In the genomic region with DNA sequence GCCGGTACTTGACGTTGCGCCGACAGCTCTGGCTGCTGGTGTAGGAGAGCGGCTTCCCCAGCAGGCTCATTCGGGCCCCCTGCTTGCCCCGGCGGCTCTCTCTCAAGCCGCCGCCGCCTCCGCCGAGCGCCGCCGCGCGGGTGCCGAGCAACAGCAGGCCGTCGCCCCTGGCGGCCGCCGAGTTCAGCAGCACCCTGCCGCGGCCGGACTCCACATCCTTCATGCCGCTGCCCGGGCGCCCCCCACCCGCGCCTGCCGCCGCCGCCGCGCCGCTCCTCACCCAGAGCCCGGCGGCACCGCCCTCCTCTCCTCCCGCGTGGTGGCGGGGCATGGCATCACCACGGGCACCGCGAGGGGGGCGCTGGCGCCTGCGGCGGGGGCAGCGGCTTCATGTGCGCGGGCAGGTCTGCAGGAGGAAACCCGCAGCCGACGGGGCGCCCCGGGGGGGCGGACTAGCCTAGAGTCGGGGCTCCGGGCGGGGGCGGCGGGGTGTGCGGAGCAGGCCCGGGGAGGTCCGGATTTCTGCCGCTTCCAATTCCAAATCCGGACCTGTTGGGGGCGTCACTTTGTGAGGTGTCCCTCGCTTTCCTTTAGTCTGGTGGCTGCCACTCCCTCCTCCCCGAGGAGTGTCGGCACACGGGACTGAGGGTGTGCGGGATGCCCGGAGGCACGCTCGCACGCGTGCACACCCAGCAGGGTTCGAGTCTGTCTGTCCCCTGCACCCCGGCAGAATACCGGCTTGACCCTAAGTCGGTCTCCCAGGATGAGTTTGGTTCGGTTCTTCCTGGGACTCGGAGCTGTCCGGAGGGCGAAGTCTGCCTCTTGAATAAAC, we compare ENCODE assay signal across 8 mouse cellular contexts. TPM values are rescaled to one million over a fixed set of nuclear protein-coding genes. Genes with fewer than 3 reads are reported as not detected.
DNase-seq lines count a peak whose midpoint lies in the region; ATAC-seq lines count a peak whose summit lies in the region.

A gene (minus strand): TSS at position 692 of the 832 bp plus-strand sequence.

- H3K36me3 ChIP-seq in embryonic facial prominence, embryonic 14.5 days (ENCODE audit: control insufficient read depth, insufficient read depth, low read length) = no peaks in the 10 kb centered on the region
- H3K36me3 ChIP-seq in heart, embryonic 12.5 days = no peaks in the 10 kb centered on the region
- H3K36me3 ChIP-seq in liver, embryonic 15.5 days (replicated peaks) = no peaks in the 10 kb centered on the region
- no peaks in the 10 kb centered on the region for H3K36me3 ChIP-seq in neural tube, embryonic 15.5 days

- H3K27ac ChIP-seq in embryonic facial prominence, embryonic 14.5 days (replicated peaks; ENCODE audit: low read depth, low read length) = peak within 1 kb of the TSS; percentile 58; the same call in 1 of the 2 replicates
- H3K27ac ChIP-seq in heart, embryonic 12.5 days (ENCODE audit: poor library complexity, severe bottlenecking) = peak within 1 kb of the TSS; percentile 88
- no peak within 1 kb of the TSS for H3K27ac ChIP-seq in liver, embryonic 15.5 days (replicated peaks)
- peak within 1 kb of the TSS; percentile 64 for H3K27ac ChIP-seq in neural tube, embryonic 15.5 days (replicated peaks)

- DNase-seq in heart, adult 11 months = peak; percentile 92
- DNase-seq in heart, adult 8-10 months (ENCODE audit: low spot score) = no peak
- peak; percentile 78 for DNase-seq in embryonic facial prominence, embryonic 14.5 days (ENCODE audit: low spot score)
- DNase-seq in kidney, postnatal 25 days = peak; percentile 11 to 44
- peak; percentile 32 for DNase-seq in testis, postnatal 14 days (ENCODE audit: low spot score)

- peak; percentile 86 for ATAC-seq in embryonic facial prominence, embryonic 14.5 days (ENCODE audit: low read depth)
- peak; percentile 64 for ATAC-seq in heart, embryonic 12.5 days (ENCODE audit: insufficient number of reproducible peaks, low FRiP score)
- ATAC-seq in liver, embryonic 15.5 days (ENCODE audit: insufficient read depth) = peak; percentile 12; the same call in 1 of the 2 replicates
- ATAC-seq in neural tube, embryonic 15.5 days (ENCODE audit: low FRiP score) = peak; percentile 83

- peak within 1 kb of the TSS; percentile 64 for H3K4me3 ChIP-seq in embryonic facial prominence, embryonic 14.5 days (ENCODE audit: low read depth, low read length)
- H3K4me3 ChIP-seq in heart, embryonic 12.5 days = peak within 1 kb of the TSS; percentile 65
- H3K4me3 ChIP-seq in liver, embryonic 15.5 days (replicated peaks) = peak within 1 kb of the TSS; percentile 52
- H3K4me3 ChIP-seq in neural tube, embryonic 15.5 days (replicated peaks) = peak within 1 kb of the TSS; percentile 75

- H3K9ac ChIP-seq in embryonic facial prominence, embryonic 14.5 days (ENCODE audit: low read depth, low read length) = peak within 1 kb of the TSS; percentile 69
- H3K9ac ChIP-seq in heart, embryonic 12.5 days = peak within 1 kb of the TSS; percentile 74
- H3K9ac ChIP-seq in liver, embryonic 15.5 days = no peak within 1 kb of the TSS
- peak within 1 kb of the TSS; percentile 65 for H3K9ac ChIP-seq in neural tube, embryonic 15.5 days (replicated peaks)

- H3K4me1 ChIP-seq in embryonic facial prominence, embryonic 14.5 days (ENCODE audit: control insufficient read depth, insufficient read depth, low read length) = 0 out of 2 replicates have a peak, but pooled peaks cover 4% of the 10 kb centered on the region
- peaks cover 20% of the 10 kb centered on the region for H3K4me1 ChIP-seq in heart, embryonic 12.5 days (replicated peaks)
- peaks cover 9% of the 10 kb centered on the region for H3K4me1 ChIP-seq in liver, embryonic 15.5 days (replicated peaks)
- peaks cover 20% of the 10 kb centered on the region for H3K4me1 ChIP-seq in neural tube, embryonic 15.5 days

- no peaks in the 10 kb centered on the region for H3K9me3 ChIP-seq in embryonic facial prominence, embryonic 14.5 days (ENCODE audit: control insufficient read depth, low read length)
- H3K9me3 ChIP-seq in heart, embryonic 12.5 days (replicated peaks) = no peaks in the 10 kb centered on the region
- H3K9me3 ChIP-seq in liver, embryonic 15.5 days (replicated peaks) = no peaks in the 10 kb centered on the region
- H3K9me3 ChIP-seq in neural tube, embryonic 15.5 days (replicated peaks) = no peaks in the 10 kb centered on the region

- H3K27me3 ChIP-seq in embryonic facial prominence, embryonic 14.5 days (replicated peaks; ENCODE audit: control insufficient read depth, insufficient read depth, low read length) = peaks cover 4% of the 10 kb centered on the region; the same call in 1 of the 2 replicates
- no peaks in the 10 kb centered on the region for H3K27me3 ChIP-seq in heart, embryonic 12.5 days (replicated peaks)
- H3K27me3 ChIP-seq in liver, embryonic 15.5 days = peaks cover 47% of the 10 kb centered on the region
- peaks cover 10% of the 10 kb centered on the region; the same call in 1 of the 2 replicates for H3K27me3 ChIP-seq in neural tube, embryonic 15.5 days (replicated peaks)

- under 1% methylated on average over 36 of the region's 89 CpGs for WGBS in embryonic facial prominence, embryonic 14.5 days
- 1% methylated on average over 69 of the region's 89 CpGs for WGBS in heart, embryonic 12.5 days
- WGBS in liver, embryonic 15.5 days (ENCODE audit: insufficient replicate concordance) = under 1% methylated on average over 68 of the region's 89 CpGs
- WGBS in neural tube, embryonic 15.5 days = under 1% methylated on average over 65 of the region's 89 CpGs

- peak within 1 kb of the TSS; percentile 95 for H3K4me2 ChIP-seq in embryonic facial prominence, embryonic 14.5 days (ENCODE audit: low read depth, low read length)
- H3K4me2 ChIP-seq in heart, embryonic 12.5 days = peak within 1 kb of the TSS; percentile 89
- H3K4me2 ChIP-seq in liver, embryonic 15.5 days = peak within 1 kb of the TSS; percentile 71
- H3K4me2 ChIP-seq in neural tube, embryonic 15.5 days = peak within 1 kb of the TSS; percentile 96

RNA-seq across cellular contexts. Expression of the gene that starts here (rescaled TPM):
- total RNA-seq in heart, adult 8-10 months (2022) = 1 to 10 TPM in 2 of 4 experiments, under 1 TPM in 2; 0.78 to 3.6 (median 1.9) TPM
- 1.4 and 2.2 TPM in 2 replicates for polyA plus RNA-seq in embryonic facial prominence, embryonic 14.5 days (2014; fragmentation: Nextera tagmentation; extraction: Ambion mirVana)
- 7.0 and 7.6 TPM in 2 replicates for polyA plus RNA-seq in heart, embryonic 12.5 days (2016; fragmentation: Nextera tagmentation; extraction: Ambion mirVana)
- polyA plus RNA-seq in liver, embryonic 15.5 days (2015; fragmentation: Nextera tagmentation; extraction: Ambion mirVana) = 0.07 and 0.10 TPM in 2 replicates
- 2.0 and 2.3 TPM in 2 replicates for polyA plus RNA-seq in neural tube, embryonic 15.5 days (2015; fragmentation: Nextera tagmentation; extraction: Ambion mirVana)

Comparison
In these comparisons a context has a peak if more than half of its experiments do, and no peak if none do; other contexts are left out.
1. Peak in ATAC-seq, H3K4me3 ChIP-seq and H3K4me2 ChIP-seq in liver, embryonic 15.5 days; RNA of the gene not detected or under 1 TPM.
2. ATAC-seq: peak in every context shown above with its lines; median percentile 86 in embryonic facial prominence, embryonic 14.5 days; 83 in neural tube, embryonic 15.5 days; 64 in heart, embryonic 12.5 days; 12 in liver, embryonic 15.5 days.